Mouse (Mus musculus) C2C12 (cell line): ENCODE results near the gene Gm30191.

Experiments
- CTCF ChIP-seq: IDR thresholded peaks from one replicate; pipeline ENCODE4 v1.5.1; 2011; ENCODE audit not compliant: control insufficient read depth, insufficient read depth, insufficient read length
- USF1 ChIP-seq: IDR thresholded peaks from one replicate; pipeline ENCODE4 v1.6.1; 2011; ENCODE audit warnings: low read depth, mild to moderate bottlenecking, control low read depth, moderate library complexity

DNA sequence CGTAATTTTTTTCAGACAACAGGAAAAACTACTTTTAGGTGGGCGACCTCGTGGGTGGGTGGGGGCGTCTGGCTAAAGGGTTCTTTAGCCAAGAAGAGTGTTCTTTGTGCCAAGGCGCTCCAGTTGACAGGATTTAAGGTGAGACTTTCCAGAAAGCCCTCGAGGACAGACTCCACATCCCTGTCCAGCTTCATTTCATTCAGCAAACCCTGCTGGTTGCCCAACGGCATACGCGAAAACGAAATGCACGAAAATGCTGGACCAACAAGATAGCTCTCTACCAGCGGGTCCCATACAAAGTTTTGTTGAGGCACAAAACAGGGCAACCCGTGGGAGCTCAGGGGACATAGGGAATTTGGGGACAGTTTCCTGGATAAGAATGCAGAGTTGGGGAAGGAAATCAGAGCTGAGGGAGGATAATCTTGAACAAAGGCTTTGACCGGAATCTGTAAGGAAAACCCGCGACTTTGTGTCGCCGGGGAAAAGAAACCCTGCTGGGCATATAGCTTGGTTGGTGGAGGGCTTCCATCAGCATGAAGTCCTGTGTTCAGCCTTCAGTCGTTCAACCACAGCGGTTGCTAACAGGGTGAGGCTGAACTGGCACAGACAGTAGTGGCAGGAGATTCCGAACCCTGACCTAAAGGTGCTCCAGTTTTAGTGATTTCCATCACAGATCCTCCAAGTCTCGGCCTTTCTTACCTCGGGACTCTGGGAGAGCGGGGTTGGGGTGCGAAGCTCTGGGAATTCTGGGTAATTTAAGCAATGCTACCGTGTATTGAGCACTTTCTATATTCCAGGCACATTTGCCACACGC lies 3.6 kb downstream of the Gm30191 start:
- no peak for TF ChIP-seq CTCF
- no peak for TF ChIP-seq USF1
